Mouse (Mus musculus) heart, postnatal 36 days (tissue): ENCODE data around the gene Rab11fip5. TPM values are rescaled to one million over a fixed set of nuclear protein-coding genes. Genes with fewer than 3 reads are reported as not detected.

Experiments
- DNase-seq, 2 experiments: peaks; one replicate each; pipeline ENCODE4 v3.0.0; 2021 to 2022
- intact Hi-C: fragments of 180-260 bp; cut with DNase I; formaldehyde crosslinking; loops from one replicate; pipeline ENCODE4 v1.15.1; 2025
- total RNA-seq, 2 experiments: library from RNA; stranded (reverse); gene quantifications; 2 replicates each; pipeline ENCODE4 v1.2.3; 2021

The Rab11fip5 gene
- 10 to 100 TPM; 65.0 to 67.0 TPM for total RNA-seq

DNA sequence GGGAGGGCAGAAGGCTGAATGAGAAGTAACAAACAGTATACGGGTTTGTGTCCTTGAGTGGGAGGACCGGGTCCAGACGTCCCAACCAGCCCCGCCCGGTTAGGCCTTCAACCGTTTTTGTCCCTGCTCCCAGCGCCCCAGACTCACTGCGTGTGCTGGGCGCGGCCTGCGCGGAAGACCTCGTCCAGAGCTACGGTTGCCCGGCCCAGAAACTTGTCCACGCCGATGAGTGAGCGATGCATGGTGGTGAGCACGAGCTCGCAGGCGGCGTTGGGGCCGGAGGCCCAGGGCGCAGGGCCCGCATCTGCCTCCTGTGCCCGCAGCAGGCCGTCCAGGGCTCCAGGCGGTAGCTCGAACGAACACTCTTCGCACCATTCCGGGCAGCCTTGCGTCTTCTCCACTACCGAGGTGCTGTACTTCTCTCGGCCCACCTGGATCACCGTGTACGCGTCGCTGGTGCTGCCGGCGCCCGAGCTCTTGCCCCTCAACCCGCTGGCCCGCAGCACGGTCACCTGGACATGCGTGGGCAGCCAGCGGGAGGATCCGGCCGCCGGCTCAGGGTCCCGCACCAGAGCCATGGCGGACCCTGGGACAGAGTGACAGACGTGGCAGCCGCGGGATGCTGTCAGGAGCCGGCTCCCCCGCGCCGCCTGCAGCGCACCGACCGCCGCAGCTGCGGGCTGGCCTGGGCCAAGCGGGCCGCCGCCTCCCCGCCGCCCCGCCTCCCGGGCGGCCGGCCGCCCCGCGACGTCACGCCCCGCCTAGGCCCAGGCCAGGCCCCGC lies at the start of gene Rab11fip5:
Gene Rab11fip5, minus strand, starts transcription at position 684 of the 783 bp plus-strand sequence.
- intact Hi-C loops: no loop called here
- DNase-seq: peak in 1 of 2 experiments; percentile 49

DNA sequence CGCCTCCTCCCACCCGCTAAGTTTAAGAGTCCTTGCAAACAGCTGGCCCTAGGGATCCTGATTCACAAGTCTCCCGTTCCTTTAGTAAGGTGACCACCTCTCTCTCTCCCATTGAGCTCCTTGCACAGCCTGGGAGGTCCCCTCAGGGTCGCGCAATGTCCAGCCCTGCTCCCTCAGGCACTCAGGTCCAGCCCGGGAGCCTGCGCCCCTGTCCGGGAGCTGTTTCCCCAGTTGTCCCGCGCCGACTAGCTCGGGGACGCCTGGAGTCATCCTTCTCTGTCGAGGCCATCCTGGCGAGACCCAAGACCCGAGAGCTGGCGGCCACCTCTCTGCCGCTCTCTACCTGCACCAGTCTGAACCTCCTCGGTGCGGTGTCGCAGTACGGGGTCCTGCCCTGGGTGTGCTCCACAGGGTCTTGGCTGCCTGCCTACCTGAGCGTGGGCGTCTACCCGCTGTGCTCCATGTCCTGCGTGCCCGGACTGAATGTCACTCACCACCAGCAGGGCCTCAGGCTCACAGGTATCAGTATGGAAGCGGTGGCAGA lies 49.5 kb upstream of the Rab11fip5 start, which contains the start of gene Noto:
Gene Noto, plus strand, starts transcription at position 51 of the 544 bp plus-strand sequence.
- intact Hi-C loops: no loop called here

DNA sequence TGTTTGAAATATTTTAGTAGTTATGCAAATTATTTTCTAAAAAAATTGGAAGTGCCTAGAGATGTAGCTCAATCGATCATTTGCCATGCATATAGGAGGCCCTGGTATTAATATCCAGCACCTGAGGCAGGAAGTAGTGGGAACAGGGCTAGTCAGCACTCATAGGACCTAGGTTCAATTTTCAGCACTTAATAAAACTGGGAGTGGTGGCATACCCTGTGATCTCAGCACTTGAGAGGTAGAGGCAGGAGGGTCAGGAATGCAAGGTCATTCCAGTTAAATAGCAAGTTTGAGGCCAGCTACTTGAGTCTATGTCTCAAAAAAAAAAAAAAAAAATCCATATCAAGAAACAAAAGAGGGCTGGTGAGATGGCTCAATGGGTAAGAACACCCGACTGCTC lies 44.7 kb upstream of the Rab11fip5 start:
- intact Hi-C loops: no loop called here

More for the DNA sequence above, 49.5 kb upstream of the Rab11fip5 start, which contains the start of gene Noto:
- no peak for DNase-seq

DNA sequence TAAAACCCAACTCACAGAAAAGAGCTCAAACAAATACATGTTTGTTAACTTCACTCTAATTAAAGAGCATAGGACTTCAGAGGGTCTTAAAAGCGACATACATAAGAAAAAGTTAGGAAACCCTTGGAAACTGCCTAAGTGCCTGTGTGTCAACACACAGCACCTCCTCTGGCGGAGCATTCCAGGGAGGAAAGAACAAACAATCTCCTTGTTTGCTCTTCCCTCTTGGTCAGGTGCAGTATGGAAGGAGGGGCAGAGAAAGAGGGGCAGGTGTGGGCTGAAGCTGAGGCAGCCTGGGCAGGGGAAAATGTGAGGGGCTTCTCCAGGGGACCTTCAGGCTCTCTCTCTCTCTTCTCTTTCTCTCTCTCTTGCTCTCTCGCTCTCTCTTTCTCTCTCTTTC lies 41.4 kb upstream of the Rab11fip5 start:
- DNase-seq: no peak
- intact Hi-C loops: no loop called here

More for the DNA sequence above, 44.7 kb upstream of the Rab11fip5 start:
- no peak for DNase-seq

DNA sequence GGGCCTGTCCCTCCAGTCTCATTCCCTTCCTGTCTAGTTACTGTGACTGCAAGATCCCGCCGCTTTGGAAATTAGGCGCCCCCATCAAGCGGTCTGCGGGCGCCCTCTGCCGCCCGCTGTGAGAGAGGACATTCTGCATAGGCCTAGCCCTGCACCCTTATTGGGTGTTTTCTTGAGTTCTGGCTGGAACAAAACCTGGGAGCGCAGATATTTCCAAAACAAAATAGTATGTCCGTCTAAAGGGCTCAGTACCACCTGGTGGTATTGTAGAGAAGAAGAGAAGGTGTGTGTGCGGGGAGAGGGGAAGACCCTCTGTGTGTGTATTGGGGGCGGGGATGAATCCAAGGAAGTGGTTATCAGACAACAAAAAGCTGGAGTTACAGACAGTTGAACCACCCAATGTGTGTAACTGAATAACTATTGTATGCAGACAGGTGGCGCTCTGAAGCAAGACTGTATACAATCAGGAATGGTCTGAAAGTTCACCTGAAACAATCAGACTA lies 36.4 kb upstream of the Rab11fip5 start:
- intact Hi-C loops: loop anchor here (1.0 to 2.0 kb wide), 2 partner anchors 148 to 251 kb away; no protein-coding TSS in a partner anchor
- DNase-seq: peak; percentile 55 to 59

DNA sequence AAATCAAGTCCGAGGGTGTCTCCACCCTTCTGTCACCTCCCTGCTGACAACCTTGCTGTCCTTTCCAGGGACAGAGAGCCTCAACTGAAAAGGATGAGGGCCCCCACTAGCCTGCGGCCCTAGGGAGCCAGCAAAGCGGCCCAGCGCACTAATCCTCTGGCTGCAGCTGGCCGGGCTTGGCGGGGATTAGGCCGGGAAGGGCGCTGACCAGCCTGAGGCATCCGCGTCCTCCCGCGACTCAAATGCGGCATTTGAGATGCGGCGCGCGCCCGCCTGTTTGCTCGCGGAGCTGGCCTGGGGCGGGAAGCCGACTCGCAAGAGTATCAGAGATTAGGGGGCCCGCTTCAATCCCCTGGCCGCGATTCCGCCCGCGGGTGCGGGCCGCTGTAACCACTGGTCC lies 34.6 kb upstream of the Rab11fip5 start:
- intact Hi-C loops: loop anchor here (10.0 kb wide), 1 partner anchor 364 kb away; no protein-coding TSS in a partner anchor
- no peak for DNase-seq

DNA sequence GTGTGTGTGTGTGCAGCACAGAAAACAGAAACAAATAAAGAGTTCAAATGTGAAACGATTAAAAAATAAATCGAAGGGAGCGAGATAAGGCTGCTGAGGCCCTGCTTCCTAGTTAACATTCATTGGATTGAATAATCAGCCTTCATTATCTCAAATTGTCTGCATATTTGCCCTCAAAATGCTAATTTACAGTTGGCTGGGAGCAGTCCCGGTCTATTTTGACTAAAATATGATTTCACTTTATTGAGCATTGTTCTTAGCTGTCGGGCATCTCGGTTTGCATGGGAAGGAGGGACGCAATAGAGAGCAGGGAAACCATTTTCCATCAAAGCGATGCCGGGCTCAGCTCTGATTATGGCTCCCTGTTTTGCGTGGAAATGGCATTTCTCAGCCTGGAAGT lies 28.6 kb upstream of the Rab11fip5 start:
- intact Hi-C loops: loop anchor here (10.0 kb wide), 1 partner anchor 358 kb away; no protein-coding TSS in a partner anchor
- DNase-seq: no peak

DNA sequence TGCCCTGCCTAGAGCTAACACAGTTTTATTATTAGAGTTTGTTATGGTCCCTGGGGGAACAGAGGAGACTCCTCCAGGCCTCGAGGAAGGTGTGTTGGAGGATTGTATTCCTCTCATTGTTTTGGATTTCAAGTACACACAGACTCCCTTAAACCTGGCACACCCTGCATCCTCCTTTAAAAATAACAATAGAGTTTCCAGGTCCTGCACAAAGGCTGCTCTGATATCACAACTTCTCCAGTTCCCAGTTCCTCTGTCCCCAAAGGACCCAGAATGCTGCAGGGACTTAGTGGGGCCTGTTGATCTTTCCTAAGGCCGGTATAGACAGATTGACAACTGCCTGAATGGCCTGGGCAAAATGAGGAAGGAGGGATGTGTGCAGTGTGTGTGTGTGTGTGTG lies 28.2 kb upstream of the Rab11fip5 start:
- intact Hi-C loops: loop anchor here (10.0 kb wide), 1 partner anchor 358 kb away; no protein-coding TSS in a partner anchor
- peak in 1 of 2 experiments; percentile 24 for DNase-seq

DNA sequence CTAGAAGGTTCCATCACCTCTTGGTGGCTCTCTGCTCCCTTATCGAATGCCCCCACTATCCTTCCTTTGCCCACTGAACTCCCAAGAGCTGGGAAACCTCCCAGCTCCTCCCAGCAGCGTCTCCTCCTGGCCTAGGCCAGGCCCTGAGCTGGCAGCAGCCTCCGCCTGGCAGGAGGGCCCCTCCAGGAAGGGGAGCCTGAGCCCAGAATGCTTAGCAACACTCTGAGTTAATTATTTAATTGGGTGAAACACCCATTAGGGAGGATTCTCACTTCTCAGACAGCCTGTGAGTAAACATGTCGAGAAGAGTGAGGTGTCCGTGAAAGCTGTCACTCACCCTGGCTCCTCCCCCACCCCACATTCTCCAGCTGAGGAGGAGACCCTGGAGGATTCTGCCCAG lies 25.3 kb upstream of the Rab11fip5 start:
- intact Hi-C loops: loop anchor here (10.0 kb wide), 1 partner anchor 355 kb away; no protein-coding TSS in a partner anchor
- no peak for DNase-seq

DNA sequence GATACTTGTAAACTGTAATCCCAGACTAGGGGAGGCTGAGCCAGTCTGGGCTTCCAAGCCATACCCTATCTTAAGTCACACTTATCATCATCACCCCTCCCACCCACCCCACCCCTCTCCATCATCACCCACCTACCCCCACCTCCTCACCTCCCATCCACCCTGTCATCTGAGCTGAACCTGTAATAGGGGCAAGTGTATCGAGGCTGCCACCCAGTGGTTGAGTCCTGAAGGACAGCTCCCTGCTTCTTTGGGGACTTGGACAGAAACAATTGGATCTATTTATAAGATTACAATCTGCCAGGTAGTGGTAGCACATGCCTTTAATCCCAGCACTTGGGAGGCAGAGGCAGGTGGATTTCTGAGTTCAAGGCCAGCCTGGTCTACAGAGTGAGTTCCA lies 22.7 kb upstream of the Rab11fip5 start:
- peak in 1 of 2 experiments; percentile 64 for DNase-seq
- intact Hi-C loops: no loop called here

DNA sequence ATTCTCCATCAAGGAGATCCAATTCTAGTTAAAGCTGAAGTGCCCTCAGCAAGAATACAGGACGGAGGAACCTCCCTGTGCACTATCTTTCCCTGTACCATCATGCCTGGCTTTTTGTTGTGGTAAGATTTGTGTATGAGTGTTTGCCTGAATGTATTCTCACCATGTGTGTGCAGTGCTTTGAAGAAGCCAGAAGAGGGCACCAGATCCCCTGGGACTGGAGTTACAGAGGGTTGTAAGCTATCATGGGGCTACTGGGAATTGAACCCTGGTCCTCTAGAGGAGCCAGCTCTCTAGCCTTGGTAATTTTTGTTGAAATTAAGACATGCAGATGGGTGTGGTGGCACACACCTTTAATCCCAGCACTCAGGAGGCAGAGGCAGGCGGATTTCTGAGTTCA lies 20.9 kb upstream of the Rab11fip5 start:
- no peak for DNase-seq
- intact Hi-C loops: no loop called here

DNA sequence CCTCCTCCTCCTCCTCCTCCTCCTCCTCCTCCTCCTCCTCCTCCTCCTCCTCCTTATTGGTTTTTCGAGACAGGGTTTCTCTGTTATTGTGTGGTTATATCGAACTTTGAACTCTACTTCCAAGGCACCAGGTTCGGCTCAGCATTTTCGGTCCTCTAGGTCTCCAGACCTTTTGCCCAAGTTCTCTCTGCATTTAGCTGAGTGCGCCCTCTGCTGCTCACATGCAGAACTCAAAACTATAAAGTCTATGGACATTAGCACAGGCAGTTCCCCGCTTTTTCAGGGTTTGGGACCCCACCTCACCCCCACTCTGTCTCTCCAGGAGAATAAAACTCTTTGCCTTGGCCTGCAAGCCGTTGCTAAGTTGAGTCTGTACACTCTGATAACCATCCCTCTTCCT lies 17.4 kb upstream of the Rab11fip5 start:
- DNase-seq: peak; percentile 73 to 82
- intact Hi-C loops: loop anchor here (1.0 to 5.0 kb wide), 3 partner anchors 47 to 230 kb away; no protein-coding TSS in a partner anchor

DNA sequence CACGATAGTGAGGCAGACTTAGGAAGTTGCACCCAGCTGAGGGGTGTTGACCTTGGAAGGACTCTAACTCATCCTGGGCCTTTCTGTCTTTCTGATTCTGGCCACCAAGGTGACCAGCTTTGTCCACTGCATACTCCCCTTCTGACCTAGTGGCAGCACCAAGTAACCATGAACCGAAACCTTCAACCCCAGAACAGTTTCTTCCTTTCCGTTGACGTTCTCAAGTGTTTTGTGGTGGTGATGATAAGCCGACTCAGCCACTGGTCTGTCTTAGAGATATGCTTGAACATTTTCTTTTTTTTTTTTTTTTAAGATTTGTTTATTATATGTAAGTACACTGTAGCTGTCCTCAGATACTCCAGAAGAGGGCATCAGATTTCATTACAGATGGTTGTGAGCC lies 14.2 kb upstream of the Rab11fip5 start:
- intact Hi-C loops: no loop called here
- DNase-seq: no peak

DNA sequence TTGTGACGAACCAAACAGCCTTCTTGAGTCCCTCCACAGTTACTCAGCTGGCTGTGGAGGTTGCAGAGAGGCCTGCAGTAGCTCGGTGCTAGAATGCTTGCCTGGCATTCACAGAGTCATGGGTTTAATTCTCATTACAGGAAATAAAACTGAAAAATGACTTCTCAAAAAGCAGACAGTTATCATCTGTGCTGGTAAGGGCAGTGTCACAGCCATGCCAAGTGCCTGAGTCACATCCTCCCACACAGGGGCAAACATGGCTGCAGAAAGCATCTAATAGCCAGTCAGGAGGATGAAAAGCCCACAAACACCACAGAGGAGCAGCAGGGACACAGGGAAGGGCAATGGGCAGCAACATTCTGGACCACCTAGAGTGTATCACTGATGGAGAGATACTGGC lies 8.4 kb upstream of the Rab11fip5 start:
- DNase-seq: no peak
- intact Hi-C loops: no loop called here

DNA sequence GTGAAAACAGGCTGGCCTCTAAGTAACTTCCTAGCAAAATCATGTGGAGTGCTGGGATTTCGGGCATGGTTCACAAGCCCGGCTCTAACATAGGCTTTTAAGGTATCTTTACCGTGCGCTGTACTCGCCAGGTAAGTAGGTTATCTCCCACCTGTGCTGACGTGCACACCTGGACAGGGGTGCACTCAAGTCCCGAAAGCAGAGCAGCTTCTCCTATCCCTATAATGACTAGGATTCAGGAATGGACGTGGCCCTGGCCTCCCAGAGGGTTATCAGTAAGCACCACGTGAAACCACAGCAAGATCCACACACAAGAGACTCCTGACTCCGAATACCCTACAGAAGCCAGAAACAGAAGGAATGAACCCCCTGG lies 7.2 kb upstream of the Rab11fip5 start:
- intact Hi-C loops: loop anchor here (1.0 kb wide), 1 partner anchor 35 kb away; no protein-coding TSS in a partner anchor
- no peak for DNase-seq

DNA sequence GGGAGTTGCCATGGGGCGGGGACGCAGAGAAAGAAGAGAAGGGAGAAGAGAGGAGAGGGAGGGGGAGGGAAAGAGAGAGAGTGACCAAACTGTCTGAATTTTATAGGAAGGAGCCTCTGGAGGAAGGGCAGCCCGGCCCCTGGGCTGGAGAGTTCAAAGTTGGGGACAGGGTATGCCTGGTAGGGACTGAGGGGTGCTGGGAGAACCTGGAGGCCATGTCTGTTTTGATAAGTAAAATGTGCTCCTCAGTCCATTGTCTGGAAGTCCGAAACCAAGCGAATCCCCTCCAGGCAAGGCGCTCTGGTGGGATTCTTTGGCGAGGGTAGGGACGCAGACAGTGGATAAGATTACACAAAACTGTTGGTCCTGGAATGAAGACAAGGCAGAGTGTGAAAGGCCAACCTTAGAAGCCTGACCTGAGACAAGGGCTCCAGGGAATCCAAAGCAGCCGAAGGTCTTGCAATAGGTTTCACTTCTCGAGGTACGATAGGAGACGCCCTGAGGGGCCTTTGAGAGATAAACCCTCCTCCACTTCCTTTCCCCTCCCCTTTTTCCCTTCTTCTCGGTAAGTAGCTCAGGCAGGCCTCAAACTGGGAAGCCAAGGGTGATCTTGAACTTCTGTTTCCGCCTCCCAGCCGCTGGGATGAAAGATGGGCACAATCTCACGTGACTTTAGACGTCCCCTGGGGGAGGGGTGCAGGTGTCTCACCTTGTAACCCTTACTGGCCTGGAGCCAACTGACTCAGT lies 6.6 kb upstream of the Rab11fip5 start:
- intact Hi-C loops: loop anchor here (1.0 kb wide), 1 partner anchor 35 kb away; no protein-coding TSS in a partner anchor

DNA sequence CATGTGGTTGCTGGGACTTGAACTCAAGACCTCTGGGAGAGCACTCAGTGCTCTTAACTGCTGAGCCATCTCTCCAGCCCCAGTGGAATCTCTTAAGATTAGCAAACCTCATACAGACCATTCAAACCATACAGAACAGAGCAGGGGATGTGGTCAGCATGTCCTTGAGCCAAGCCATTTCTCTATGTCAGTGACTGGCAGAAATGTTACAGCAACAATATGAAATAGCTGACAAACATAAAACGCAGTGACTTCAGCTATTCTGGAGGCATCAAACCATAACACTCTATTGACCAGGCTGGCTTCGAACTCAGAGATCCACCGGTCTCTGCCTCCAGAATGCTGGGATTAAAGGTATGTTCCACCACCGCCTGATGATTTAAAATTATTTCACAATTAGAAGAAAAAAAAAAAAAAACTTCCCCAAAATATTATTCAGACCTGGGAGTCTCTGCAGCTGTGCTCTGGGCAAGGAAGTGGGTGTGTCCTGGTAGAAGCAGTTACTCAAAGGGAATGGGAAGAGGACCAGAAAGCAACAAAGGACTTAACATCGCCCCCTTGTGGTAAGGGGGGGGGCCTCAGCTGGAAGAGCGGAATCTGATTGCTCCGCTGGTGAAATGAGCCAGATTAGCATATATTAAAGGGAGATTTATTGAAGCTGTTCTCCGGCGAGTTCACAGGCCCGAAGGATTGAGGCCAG lies 5.9 kb upstream of the Rab11fip5 start:
- intact Hi-C loops: no loop called here
- peak; percentile 82 to 84 for DNase-seq

More for the DNA sequence above, 6.6 kb upstream of the Rab11fip5 start:
- no peak for DNase-seq

DNA sequence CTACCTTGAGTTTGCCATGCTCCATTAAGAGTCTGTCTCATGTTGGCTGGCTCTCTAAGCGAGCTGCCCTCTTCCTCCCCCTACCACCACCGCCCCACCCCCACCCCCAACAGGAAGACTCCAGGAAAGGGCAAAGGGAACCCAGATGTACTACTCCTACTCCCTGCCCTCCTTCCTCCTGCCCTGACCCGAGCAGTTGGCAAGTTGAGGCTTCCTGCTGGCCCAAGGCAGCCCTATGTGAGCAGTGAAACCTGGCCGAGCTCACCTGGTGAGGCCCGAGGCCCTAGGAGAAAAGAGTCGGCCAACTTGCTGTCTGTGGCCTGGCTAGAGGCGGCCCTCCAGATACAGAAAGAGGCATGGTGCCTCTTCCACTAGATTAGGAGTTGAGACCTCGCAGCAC lies 4.2 kb upstream of the Rab11fip5 start:
- intact Hi-C loops: no loop called here
- no peak for DNase-seq

DNA sequence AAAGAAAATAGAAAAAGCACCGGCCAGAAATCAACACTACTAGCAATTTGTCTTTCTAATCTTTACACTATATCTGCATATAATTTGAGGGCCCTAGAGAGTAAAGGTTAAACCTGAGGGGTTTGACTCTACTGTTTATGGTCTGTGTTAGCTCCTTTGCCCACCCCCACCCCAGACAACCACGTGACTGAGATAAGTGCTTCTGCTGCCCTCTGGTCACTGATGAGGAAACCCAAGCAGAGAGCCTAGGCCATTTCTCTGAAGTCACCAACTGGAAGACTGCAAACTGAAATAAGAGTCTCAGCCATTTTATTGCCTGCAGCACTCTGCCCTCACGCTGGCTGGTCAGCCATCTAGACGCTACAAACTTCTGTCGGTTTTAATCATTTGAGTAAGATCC lies 3.4 kb upstream of the Rab11fip5 start:
- intact Hi-C loops: no loop called here
- DNase-seq: no peak
